Mouse (Mus musculus) left cerebral cortex, postnatal 36 days (tissue): ENCODE measurements around the gene Clstn2. TPM values are rescaled to one million over a fixed set of nuclear protein-coding genes. Genes with fewer than 3 reads are reported as not detected.

ENCODE experiments used
- DNase-seq, 2 experiments: peaks; one replicate each; pipeline ENCODE4 v3.0.0; 2021 to 2022; ENCODE audit warnings: low spot score in 2 of 2, mixed read lengths in 1 of 2
- intact Hi-C: fragments of 180-260 bp; cut with DNase I; formaldehyde crosslinking; loops from one replicate; pipeline ENCODE4 v1.15.1; 2025
- total RNA-seq, 2 experiments: library from RNA; stranded (reverse); gene quantifications; 2 replicates each; pipeline ENCODE4 v1.2.3; 2021

Gene Clstn2
- total RNA-seq, 2 experiments from 2014 or later, result 83.0 to 89.2 TPM

DNA sequence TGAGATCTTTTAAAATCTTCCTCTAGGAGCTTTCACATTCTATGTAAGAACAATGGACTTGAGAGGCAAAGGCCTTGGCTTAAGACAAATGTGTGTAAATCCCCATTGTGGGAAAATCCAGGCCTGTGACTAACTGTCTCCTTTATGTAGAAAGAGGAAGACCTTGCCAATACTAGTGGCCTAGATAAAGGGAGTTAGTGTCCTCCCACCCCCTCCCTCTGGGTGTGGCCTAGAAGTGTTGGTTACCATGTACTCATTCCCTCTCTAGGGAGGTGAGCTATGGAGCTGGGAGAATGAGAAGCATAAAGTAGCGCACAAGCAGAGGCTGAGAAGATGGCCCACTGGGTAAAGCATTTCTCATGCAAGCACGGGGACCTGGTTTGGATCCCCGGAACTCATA is 512.2 kb downstream of the Clstn2 start:
- intact Hi-C loops, result no loop called here
- no peak for DNase-seq

DNA sequence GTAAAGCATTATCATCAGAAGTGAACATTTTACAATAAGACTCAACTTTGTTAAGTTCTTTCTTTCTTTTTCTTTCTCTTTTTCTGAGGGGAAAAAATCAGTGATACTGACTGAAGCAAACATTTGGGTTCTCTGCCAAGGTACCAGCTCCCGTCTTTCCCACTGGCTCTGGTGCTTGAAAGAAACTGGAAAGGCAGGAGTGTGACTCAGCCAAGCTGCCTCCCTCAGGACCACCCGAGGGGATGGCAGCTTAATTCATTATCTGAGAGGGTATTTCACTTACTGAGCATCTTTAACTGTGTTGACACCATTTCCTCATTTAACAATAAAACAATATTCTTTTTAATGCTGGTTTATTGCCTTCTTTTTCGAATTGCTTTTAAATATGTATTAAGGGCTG is 516.0 kb downstream of the Clstn2 start:
- no peak for DNase-seq
- intact Hi-C loops, result no loop called here

DNA sequence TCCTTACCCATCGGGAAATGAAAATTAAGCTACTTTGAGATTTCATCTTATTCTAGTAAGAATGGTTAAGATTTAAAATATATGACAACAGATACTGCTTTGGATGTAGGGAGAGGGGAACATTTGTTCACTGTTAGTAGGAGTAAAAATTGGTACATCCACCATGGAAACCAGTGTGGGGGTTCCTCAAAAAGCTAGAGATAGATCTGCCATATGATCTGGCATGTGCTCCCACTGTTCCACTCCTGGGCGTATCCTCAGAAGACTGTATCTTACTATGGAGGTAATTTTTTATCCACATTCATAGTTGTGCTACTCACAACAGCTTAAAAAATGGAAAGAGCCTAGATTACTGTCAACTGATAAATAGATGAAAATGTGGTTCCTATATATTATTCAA is 518.3 kb downstream of the Clstn2 start:
- DNase-seq, result no peak
- intact Hi-C loops, result no loop called here

DNA sequence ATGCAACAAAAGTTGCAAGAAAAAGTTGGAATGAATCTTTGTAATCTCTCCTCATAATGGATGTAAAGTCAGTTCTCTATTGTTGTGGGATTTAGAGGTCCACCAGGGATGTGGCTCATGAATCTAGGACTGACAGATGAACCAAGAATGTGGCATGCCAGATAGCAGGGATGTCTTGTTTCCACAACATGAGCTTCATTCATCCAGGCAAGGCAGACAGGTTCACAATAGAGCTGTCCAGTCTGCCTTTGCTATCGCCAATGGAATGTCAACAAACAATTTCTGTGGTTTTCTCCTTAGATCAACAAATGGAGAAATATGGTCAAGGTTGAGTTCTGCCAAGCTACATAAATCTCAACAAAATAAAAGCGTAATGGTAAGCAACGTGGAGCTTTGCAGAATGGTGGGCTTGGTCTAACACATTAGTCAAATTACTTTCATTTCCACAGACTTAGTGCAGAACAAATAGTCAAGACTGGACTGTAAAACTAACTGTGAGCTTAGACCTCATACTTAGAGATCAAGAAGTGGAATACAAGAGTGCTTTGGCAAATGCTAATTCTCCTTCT is 520.6 kb downstream of the Clstn2 start:
- intact Hi-C loops, result no loop called here
- no peak for DNase-seq

DNA sequence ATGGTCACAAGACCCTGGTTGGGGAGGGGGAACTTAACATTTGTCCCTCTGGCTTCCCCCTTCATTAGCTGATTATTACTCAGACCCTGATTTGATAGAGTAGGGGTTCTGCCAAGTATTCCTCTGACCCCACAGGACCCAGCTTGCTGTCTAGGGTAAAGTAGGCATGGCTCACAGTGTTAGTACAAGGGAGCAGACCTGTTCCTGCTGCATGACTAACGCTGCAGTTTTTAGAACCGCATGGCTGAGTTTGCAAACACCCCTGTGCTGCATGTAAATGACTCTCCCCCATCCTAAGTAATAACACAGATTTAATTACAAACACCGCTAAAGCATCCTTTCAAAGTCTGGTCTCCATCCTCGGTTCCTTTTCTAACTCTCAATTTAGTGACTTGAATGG is 531.6 kb downstream of the Clstn2 start:
- no peak for DNase-seq
- intact Hi-C loops, result no loop called here

DNA sequence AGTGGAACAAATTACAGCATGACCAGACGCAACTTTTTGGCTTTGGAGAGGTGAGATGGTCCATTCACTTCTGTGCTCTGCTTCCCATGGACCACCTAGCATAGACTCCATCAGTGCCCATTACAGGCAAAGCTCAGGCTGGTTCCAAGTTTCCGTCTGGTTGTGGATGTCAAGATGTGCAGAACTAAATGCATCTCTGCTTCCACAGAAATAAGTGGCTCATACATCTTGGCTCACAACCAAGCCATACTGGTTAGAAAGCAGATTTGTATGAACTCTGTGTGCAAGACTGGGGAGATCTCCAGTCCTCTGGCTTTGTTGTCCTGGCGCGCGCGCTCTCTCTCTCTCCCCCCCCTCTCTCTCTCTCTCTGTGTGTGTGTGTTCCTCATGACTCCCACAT is 537.9 kb downstream of the Clstn2 start:
- DNase-seq, result no peak
- intact Hi-C loops, result no loop called here

DNA sequence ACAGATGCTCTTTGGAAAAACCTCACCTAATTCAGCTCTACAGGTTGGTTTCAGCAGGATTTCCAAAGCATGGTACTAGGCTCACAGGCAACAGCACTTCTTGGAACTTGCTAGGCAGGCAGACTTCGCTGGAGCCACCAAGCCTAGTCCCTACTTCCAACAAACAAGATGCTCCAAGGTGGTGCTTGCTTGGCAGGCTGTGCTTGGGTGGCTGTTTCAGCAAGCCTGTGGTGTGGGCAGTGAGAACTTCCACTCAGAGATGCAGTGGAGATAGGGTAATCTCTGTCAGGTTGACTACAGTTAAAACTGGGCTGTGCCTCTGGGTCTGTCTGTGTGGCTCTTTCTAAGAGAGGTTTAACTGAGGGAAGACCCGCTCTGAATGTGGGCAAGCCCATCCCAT is 541.4 kb downstream of the Clstn2 start:
- intact Hi-C loops, result no loop called here
- DNase-seq, result peak in 1 of 2 experiments; percentile 21

DNA sequence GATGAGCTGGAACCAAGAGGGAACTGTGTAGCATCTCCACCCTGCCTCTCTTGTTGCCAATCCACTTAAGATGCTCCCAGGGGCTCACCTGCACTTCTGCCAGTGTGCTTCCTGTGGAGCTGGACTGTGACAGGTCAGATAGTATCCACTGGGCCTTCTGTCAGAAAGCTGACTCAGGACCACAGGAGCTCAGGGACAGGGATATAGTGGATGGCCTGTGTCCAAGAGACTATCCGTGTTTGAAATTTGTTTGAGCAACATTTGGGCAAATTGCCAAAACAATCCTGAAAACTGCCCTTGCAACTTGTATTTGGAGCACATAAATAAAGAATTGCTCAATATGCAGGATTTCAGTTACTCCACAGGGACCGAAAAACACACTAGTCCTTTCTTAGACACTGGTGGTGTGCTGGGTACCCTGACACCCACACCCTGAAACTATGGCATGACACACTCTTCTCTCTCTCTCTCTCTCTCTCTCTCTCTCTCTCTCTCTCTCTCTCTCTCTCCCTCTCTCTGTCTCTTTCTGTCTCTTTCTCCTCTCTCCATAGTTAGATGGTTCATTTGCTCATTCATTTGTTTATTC is 542.3 kb downstream of the Clstn2 start:
- intact Hi-C loops, result no loop called here
- DNase-seq, result no peak

DNA sequence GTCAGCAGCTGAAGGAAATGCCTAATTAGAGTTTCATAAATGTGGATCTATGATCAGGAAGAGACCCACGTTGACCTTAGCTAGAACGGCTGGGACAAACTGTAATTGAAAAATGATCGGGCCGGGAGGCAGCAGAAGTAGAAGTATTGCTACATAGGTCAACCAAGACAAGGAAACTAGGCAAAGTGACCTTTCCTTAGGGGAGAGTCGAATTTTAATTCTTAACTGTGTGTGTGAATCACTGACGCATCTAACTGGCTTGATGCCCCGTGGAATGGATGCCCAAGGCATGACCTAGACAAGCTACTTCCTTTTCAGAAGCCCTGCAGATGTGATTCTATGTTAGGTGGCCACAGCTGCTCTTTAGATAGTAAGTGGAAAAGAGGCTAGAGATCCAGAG is 546.2 kb downstream of the Clstn2 start:
- no peak for DNase-seq
- intact Hi-C loops, result no loop called here

DNA sequence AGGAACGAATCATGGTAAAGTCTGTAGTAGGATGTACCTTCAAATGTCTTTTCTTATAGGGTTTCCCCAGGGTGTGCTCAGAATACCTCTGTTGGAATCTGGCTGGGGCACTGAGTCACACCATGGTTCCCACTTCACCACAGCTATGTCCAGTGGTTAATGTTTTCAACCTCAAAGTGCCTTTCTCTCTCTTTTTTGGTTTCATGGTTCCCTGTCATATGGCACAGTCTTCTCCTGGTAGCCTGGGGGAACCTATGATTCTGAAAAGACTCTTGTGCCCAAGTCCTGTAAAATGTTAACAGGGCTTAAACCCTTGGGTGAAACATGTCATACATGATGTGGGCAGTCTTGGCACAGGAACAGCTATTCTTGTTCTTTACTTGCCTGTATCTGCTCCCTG is 551.8 kb downstream of the Clstn2 start:
- DNase-seq, result no peak
- intact Hi-C loops, result no loop called here

DNA sequence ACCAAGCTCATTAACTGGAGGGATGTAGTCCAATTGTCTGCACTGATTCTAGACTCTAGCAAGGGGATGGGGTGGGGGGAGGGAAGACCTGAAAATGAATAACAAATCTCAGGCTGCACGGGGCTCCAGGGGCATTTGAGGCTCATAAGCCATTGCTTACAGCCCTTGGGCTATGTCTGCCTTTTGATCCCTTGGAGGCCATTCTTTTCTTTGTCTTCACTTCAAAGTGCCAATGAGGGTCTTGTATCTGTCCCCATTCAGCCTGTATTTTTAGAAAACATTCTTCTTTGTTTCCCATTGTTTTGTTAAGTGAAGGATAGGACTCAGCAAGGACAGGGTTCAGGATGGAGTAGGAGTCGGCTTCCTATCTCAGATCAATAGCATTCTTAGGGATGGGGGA is 556.0 kb downstream of the Clstn2 start:
- no peak for DNase-seq
- intact Hi-C loops, result no loop called here

DNA sequence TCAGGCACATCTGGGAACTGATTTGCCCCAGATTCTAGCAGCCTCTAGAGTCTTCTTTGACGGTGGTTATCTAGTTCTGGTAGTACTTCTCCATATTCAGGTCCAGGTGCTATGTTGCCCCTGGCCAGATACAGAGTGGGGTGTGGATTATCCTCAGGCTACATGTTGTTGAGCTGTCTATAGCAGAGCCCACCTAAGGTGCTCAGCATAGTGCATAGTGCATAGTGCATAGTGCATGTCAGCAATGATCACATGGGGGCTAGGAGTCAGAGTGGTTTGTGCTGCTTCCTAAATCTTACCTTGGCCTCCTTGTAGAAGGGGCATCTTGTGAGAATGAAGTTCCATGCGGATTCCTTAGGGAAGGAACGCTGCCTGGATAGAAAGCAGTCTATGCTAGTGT is 556.5 kb downstream of the Clstn2 start:
- no peak for DNase-seq
- intact Hi-C loops, result no loop called here

DNA sequence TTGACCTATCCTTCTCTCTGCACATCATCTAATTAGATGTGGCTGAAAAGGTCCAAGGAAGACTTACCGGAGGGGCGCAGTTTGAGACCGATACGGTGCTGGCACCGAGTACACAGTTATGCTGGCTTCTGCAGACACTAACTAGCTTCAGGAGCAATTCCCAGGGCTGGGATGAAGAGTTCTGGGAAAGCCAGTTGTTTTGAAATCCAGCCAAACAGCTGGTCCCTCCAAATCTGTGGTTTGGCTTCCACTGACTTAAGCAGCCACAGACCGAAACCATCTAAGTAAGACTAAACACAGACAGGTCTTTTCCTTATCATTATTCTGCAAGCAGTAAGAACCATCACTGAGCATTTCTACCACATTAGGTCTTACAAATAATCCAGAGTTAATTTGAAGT is 558.1 kb downstream of the Clstn2 start:
- DNase-seq, result no peak
- intact Hi-C loops, result no loop called here

DNA sequence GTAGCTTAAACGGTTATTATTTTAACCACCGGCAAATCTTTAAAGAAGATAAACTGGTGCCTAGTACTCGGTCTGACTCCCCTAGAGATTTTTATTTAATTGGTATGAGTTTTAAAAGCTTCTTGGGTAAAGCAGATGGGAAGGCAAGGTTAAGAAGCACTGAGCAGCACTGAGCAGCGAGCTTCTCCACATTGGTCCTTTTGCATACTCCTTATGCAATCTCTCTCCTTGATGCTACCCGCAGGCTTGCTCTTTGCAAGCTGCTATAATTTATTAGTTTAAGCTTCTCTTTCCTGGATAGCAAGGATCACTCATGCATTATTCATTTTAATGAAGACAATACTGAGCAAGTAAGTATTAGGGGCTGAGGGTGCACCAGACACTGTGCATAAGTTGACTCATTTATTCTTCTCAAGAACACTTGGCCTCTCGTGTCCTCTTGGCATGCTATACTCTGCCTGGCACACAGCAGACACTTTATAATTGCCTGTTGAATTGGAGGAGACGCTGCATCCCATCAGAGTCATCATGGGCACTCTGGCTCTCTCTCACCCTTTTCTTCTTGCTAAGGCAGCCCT is 561.9 kb downstream of the Clstn2 start:
- no peak for DNase-seq
- intact Hi-C loops, result no loop called here

DNA sequence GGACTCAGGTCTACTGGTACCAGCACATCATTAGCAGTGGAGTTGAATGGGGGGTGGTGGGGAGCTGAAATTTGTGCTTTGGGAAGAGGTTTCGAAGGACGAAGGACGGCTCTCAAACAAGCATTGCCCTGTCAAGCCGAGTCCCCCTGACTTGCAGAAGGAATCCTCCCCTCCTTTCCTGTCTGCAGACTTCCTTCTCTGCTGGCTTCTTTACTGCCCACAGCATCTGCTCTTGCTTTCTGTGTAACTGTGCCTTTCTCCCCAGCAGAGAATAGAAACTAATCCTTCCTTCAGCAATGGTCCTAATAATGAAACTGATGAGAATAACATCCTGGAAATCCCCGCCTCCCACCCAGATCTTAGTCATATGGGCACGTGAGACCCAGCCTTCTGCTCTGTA is 572.5 kb downstream of the Clstn2 start:
- intact Hi-C loops, result no loop called here
- DNase-seq, result no peak

DNA sequence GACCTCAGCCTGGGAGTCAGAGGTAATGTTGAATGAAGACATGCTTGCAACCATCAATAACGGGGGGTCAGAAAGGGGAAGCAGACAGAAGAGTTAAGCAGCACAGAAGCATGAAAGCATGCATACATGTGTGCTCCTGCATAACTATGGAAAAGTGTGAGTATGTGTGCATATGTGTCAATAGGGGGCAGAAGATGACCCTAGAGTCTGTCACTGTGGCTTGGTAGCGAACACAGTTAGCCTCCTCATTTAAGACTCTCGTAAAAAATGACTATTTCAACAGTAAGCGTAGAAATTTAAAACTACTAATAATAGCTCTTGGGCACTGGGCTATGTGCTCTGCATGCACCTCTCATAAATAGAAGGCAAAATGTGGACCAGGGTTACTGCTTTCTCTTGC is 573.2 kb downstream of the Clstn2 start:
- intact Hi-C loops, result no loop called here
- no peak for DNase-seq

DNA sequence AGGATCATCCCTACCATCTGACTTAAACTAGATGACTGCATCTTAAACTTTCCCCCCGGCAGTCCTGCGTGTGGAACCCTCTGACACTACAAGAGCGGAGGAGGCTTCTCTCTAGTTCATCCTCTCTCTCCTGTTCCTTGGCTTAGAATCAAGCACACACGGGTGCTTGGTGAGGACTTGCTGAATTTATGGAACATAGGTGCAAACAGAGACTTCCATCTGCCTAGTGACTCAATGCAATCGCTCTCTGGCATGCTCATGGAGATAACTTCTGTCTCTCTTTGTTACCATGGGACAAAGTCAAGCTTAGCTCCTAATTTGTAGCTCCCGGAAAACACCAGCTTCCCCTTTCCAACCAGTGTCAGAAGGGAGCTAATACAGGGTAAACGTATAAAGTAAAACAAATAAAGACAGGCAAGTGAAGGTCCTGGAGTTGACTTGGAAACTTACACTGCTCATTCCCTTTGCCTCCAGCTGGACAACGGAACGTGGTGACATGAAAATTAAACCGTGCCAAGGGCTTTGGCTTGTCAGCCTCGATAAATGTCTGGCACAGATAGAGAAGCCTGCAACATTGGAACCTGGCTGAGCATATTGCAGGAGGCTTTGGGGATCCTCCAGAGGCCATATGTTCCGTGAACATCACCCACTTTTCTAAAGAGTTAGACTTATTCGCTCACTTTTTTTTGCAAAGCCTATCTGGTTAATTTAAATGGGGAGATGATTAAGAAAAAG is 583.5 kb downstream of the Clstn2 start:
- intact Hi-C loops, result no loop called here

DNA sequence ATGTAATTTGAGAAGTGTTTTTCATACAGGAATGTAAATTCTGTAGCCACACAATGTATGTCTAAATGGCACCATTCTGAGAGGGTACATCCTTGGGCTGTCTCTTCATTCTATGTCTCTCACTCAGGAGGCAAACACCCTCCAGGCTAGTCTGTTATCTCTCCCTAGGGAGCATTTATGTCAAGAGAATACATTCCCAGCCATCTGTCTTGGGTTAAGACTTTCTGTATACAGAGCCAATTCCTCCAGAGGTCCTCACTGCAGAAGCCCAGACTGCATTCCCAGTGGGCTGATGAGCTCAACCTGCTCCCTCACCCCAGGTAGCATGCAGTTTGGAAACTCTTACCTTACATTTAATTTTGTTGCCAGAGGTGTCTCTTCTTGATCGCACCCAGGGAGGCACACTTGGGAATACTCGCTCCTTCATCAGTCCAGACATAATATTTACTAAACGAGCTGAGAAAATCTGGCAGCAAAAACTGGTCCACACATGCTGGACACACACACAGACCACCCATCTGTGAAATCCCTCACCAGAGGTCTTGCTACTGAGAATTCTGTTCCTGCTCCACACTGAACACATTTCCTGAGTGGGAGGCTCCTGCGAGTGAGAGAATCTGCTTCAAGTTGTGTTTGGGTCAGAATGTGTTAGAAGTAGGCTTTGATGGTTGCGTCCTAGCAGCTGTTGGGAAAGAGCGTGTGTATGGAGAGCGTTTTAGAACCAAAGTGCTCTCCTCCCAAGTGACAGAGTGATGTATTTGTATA is 592.9 kb downstream of the Clstn2 start:
- intact Hi-C loops, result no loop called here
- DNase-seq, result no peak

More for the DNA sequence above, 583.5 kb downstream of the Clstn2 start:
- no peak for DNase-seq

DNA sequence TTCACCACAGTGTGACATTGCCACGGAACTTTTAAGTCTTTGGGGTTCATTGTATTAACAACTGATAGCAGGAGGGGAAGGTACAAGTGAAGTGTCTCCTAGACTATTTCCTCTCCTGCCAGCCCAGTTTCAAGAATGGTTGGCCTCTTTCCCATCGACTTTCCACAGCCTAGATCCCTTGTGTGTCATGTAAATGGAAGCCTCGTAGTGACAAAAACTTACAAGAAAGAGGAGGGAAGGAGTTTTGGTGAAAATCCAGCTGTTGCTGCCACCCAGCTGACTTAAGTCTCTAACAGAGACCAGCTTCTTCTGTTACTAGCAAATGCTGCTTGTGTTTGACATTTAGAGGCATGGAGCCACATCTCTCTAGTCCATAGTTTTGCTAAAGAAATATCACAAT is 598.3 kb downstream of the Clstn2 start:
- intact Hi-C loops, result no loop called here

DNA sequence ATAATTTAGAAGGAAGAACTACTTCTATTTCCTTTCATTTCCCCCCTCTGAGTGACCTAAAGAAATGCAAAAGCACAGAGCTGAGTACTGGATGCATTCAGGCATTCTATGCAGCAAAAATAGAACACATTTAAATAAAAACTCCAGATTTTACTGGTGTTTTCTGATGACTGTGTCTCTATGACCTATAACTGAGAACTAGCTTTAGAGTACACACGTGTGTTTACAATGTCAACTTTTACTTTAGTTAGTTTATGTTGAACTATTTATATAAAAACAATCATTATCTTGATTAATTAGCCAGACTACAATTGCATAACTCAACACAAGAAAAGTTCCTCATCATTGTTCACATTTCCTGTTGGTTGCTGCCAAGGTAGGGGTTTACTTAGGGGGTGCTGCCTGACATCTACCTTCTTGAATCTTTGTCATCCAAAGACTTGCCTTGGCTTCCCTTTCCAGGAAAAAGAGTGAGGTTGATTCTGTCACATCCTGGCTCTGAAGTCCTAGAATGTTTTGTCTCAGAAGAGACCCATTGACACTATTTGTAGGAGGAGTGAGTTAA is 603.0 kb downstream of the Clstn2 start:
- intact Hi-C loops, result no loop called here
- no peak for DNase-seq

More for the DNA sequence above, 598.3 kb downstream of the Clstn2 start:
- no peak for DNase-seq
